In genomic region chr17:5936276-5936675, GRCm38 (mm10) we compare ENCODE assay signal across 14 mouse cellular contexts. TPM values are rescaled to one million over a fixed set of nuclear protein-coding genes. Genes with fewer than 3 reads are reported as not detected.
DNase-seq lines count a peak whose midpoint lies in the region; ATAC-seq and TF ChIP-seq lines count a peak whose summit lies in the region.
"Had no signal": no experiment of that assay in that cellular context is flagged by ENCODE, and none has a peak within 500 bp of the region (broad histone marks: within the 10 kb centered on the region; RNA-seq: fewer than 3 reads in every experiment).

No protein-coding gene starts in this region.

- peak; percentile 38 for DNase-seq in neural tube, embryonic 11.5 days (ENCODE audit: low spot score)
- peak; percentile 43 for DNase-seq in fibroblast of lung, adult 2 months (ENCODE audit: low read depth)
- peak; percentile 30 for DNase-seq in lung, postnatal 14 days
- DNase-seq in splenic B cell, adult 2 months (ENCODE audit: low read depth, low spot score), result peak; percentile 60
- DNase-seq in forebrain, embryonic 14.5 days (ENCODE audit: low spot score), result no peak
- DNase-seq: heart, adult 18-20 months; kidney, adult 11 months; liver, embryonic 13.5 days had no signal

- ATAC-seq in neural tube, embryonic 11.5 days (ENCODE audit: insufficient read depth, low FRiP score, low TSS enrichment), result no peak
- ATAC-seq in neural tube, embryonic 15.5 days (ENCODE audit: low FRiP score), result no peak
- no peak for ATAC-seq in intestine, postnatal 0 days
- ATAC-seq in forebrain, embryonic 14.5 days, result no peak
- ATAC-seq: CD4-positive, CD25-positive, alpha-beta regulatory T cell, adult 4 months had no signal

- WGBS in neural tube, embryonic 11.5 days, result 57% methylated on average over 14 of the region's 14 CpGs
- WGBS in neural tube, embryonic 15.5 days, result 52% methylated on average over 14 of the region's 14 CpGs
- 76% methylated on average over 14 of the region's 14 CpGs for WGBS in intestine, postnatal 0 days
- 52% methylated on average over 14 of the region's 14 CpGs for WGBS in forebrain, embryonic 14.5 days

- no peaks in the 10 kb centered on the region for H3K36me3 ChIP-seq in neural tube, embryonic 11.5 days (ENCODE audit: control insufficient read depth, insufficient read depth, low read length)
- H3K36me3 ChIP-seq in neural tube, embryonic 15.5 days, result no peaks in the 10 kb centered on the region
- no peaks in the 10 kb centered on the region for H3K36me3 ChIP-seq in splenic B cell, adult 2 months (ENCODE audit: control insufficient read depth, insufficient read depth, low read length, poor library complexity, severe bottlenecking)
- H3K36me3 ChIP-seq in intestine, postnatal 0 days (ENCODE audit: control insufficient read depth, insufficient read depth), result peaks cover 3% of the 10 kb centered on the region; the same call in 1 of the 2 replicates
- no peaks in the 10 kb centered on the region for H3K36me3 ChIP-seq in forebrain, embryonic 14.5 days (ENCODE audit: control insufficient read depth, insufficient read depth, low read length)
- H3K36me3 ChIP-seq: hindbrain, embryonic 12.5 days had no signal

- H3K4me3 ChIP-seq in neural tube, embryonic 11.5 days (ENCODE audit: low read depth, low read length), result no peak overlapping the region
- no peak overlapping the region for H3K4me3 ChIP-seq in neural tube, embryonic 15.5 days (replicated peaks)
- H3K4me3 ChIP-seq in intestine, postnatal 0 days (ENCODE audit: low read depth, low read length), result no peak overlapping the region
- H3K4me3 ChIP-seq in forebrain, embryonic 14.5 days (ENCODE audit: low read depth, low read length), result no peak overlapping the region
- H3K4me3 ChIP-seq: embryonic facial prominence, embryonic 12.5 days; hindbrain, embryonic 12.5 days; liver, embryonic 13.5 days; megakaryocyte, embryonic 14.5 days had no signal

- H3K9me3 ChIP-seq in neural tube, embryonic 11.5 days (ENCODE audit: control insufficient read depth, low read length), result no peaks in the 10 kb centered on the region
- H3K9me3 ChIP-seq in neural tube, embryonic 15.5 days (replicated peaks), result no peaks in the 10 kb centered on the region
- no peaks in the 10 kb centered on the region for H3K9me3 ChIP-seq in intestine, postnatal 0 days (ENCODE audit: control insufficient read depth)
- H3K9me3 ChIP-seq in forebrain, embryonic 14.5 days (replicated peaks; ENCODE audit: control insufficient read depth, low read length), result no peaks in the 10 kb centered on the region
- H3K9me3 ChIP-seq: embryonic facial prominence, embryonic 12.5 days; hindbrain, embryonic 12.5 days; liver, embryonic 13.5 days had no signal

- no peak for TF ChIP-seq CTCF in intestine, postnatal 0 days (IDR thresholded peaks at IDR 0.05; ENCODE audit: low read depth)

- no peak overlapping the region for H3K9ac ChIP-seq in neural tube, embryonic 11.5 days (ENCODE audit: low read length)
- H3K9ac ChIP-seq in neural tube, embryonic 15.5 days (replicated peaks), result no peak overlapping the region
- H3K9ac ChIP-seq in intestine, postnatal 0 days (ENCODE audit: low read depth, low read length), result no peak overlapping the region
- no peak overlapping the region for H3K9ac ChIP-seq in forebrain, embryonic 14.5 days (ENCODE audit: low read length)
- H3K9ac ChIP-seq: embryonic facial prominence, embryonic 12.5 days; hindbrain, embryonic 12.5 days; liver, embryonic 13.5 days had no signal

- no peak overlapping the region for H3K27ac ChIP-seq in neural tube, embryonic 11.5 days (ENCODE audit: low read depth, low read length)
- no peak overlapping the region for H3K27ac ChIP-seq in neural tube, embryonic 15.5 days (replicated peaks)
- no peak overlapping the region for H3K27ac ChIP-seq in intestine, postnatal 0 days (ENCODE audit: low read depth, low read length)
- no peak overlapping the region for H3K27ac ChIP-seq in forebrain, embryonic 14.5 days (ENCODE audit: low read depth, low read length)
- H3K27ac ChIP-seq: embryonic facial prominence, embryonic 12.5 days; hindbrain, embryonic 12.5 days; liver, embryonic 13.5 days had no signal

- H3K4me1 ChIP-seq in neural tube, embryonic 11.5 days (ENCODE audit: control insufficient read depth, insufficient read depth, low read length), result peaks cover 8% of the 10 kb centered on the region
- peaks cover 19% of the 10 kb centered on the region for H3K4me1 ChIP-seq in neural tube, embryonic 15.5 days
- peaks cover 6% of the 10 kb centered on the region; the same call in 1 of the 2 replicates for H3K4me1 ChIP-seq in intestine, postnatal 0 days (replicated peaks; ENCODE audit: control insufficient read depth, insufficient read depth, low read length)
- H3K4me1 ChIP-seq in forebrain, embryonic 14.5 days (ENCODE audit: control insufficient read depth, insufficient read depth, low read length), result peaks cover 6% of the 10 kb centered on the region; the same call in 1 of the 2 replicates

- H3K4me2 ChIP-seq in neural tube, embryonic 11.5 days (ENCODE audit: low read depth), result no peak overlapping the region
- no peak overlapping the region for H3K4me2 ChIP-seq in neural tube, embryonic 15.5 days
- no peak overlapping the region for H3K4me2 ChIP-seq in intestine, postnatal 0 days (replicated peaks; ENCODE audit: low read depth)
- no peak overlapping the region for H3K4me2 ChIP-seq in forebrain, embryonic 14.5 days (ENCODE audit: low read length)
- H3K4me2 ChIP-seq: embryonic facial prominence, embryonic 12.5 days; hindbrain, embryonic 12.5 days had no signal

- 0 out of 2 replicates have a peak, but pooled peaks cover 4% of the 10 kb centered on the region for H3K27me3 ChIP-seq in neural tube, embryonic 11.5 days (ENCODE audit: control insufficient read depth, insufficient read depth, low read length)
- H3K27me3 ChIP-seq in neural tube, embryonic 15.5 days (replicated peaks), result peaks cover 5% of the 10 kb centered on the region; the same call in 1 of the 2 replicates
- no peaks in the 10 kb centered on the region for H3K27me3 ChIP-seq in splenic B cell, adult 2 months (ENCODE audit: control insufficient read depth, insufficient read depth, low read length, poor library complexity, severe bottlenecking)
- no peaks in the 10 kb centered on the region for H3K27me3 ChIP-seq in intestine, postnatal 0 days (replicated peaks; ENCODE audit: control insufficient read depth, insufficient read depth, low read length)
- peaks cover 14% of the 10 kb centered on the region for H3K27me3 ChIP-seq in forebrain, embryonic 14.5 days (replicated peaks; ENCODE audit: control insufficient read depth, insufficient read depth, low read length)

RNA-seq across cellular contexts. Expression of gene Synj2, which starts 4.8 kb away (rescaled TPM):
- polyA plus RNA-seq in neural tube, embryonic 11.5 days (2014; fragmentation: Nextera tagmentation; extraction: Ambion mirVana), result 1.8 and 2.3 TPM in 2 replicates
- 1.5 and 2.7 TPM in 2 replicates for polyA plus RNA-seq in neural tube, embryonic 15.5 days (2015; fragmentation: Nextera tagmentation; extraction: Ambion mirVana)
- polyA plus RNA-seq in intestine, postnatal 0 days (2015; fragmentation: Nextera tagmentation; extraction: Ambion mirVana), result 2.1 and 2.6 TPM in 2 replicates
- polyA plus RNA-seq in forebrain, embryonic 14.5 days (2014; fragmentation: Nextera tagmentation; extraction: Ambion mirVana), result 0.72 and 0.90 TPM in 2 replicates
